Mouse (Mus musculus) liver, embryonic 15.5 days (tissue): Measurements from ENCODE around the gene Ubxn6. TPM values are rescaled to one million over a fixed set of nuclear protein-coding genes. Genes with fewer than 3 reads are reported as not detected.
"Not testable (repeated sequence)": the region's sequence is repeated elsewhere in the genome, so short reads cannot be mapped to it uniquely, and the experiment has no call there.

Experiments
- ATAC-seq: fragments of 200-750 bp; cut with Nextera tagmentation; 2 replicates; pipeline ENCODE4 v1.8.0; 2017; ENCODE audit warnings: moderate number of reproducible peaks, mild to moderate bottlenecking, moderate library complexity; ENCODE audit not compliant: insufficient read depth
- H3K27ac ChIP-seq: fragments of 300-500 bp; sonication (generic); replicated peaks from 2 replicates; pipeline ENCODE4 v1.5.1; 2015; ENCODE audit warnings: mild to moderate bottlenecking, inconsistent platforms
- H3K27me3 ChIP-seq: fragments of 300-500 bp; sonication (generic); 2 replicates; pipeline ENCODE4 v1.6.1; 2015; ENCODE audit warnings: mild to moderate bottlenecking, inconsistent platforms
- H3K36me3 ChIP-seq: fragments of 300-500 bp; sonication (generic); replicated peaks from 2 replicates; pipeline ENCODE4 v1.6.1; 2015; ENCODE audit warnings: moderate library complexity, mild to moderate bottlenecking, inconsistent platforms
- H3K4me1 ChIP-seq: fragments of 300-500 bp; sonication (generic); replicated peaks from 2 replicates; pipeline ENCODE4 v1.6.1; 2015; ENCODE audit warnings: inconsistent platforms
- H3K4me2 ChIP-seq: fragments of 300-500 bp; sonication (generic); 2 replicates; pipeline ENCODE4 v1.6.1; 2015; ENCODE audit warnings: moderate library complexity, mild to moderate bottlenecking, inconsistent platforms
- H3K4me3 ChIP-seq: fragments of 300-500 bp; sonication (generic); replicated peaks from 2 replicates; pipeline ENCODE4 v1.5.1; 2015; ENCODE audit warnings: mild to moderate bottlenecking, inconsistent platforms
- H3K9ac ChIP-seq: fragments of 300-500 bp; sonication (generic); 2 replicates; pipeline ENCODE4 v1.6.1; 2015; ENCODE audit warnings: moderate library complexity, mild to moderate bottlenecking, inconsistent platforms
- H3K9me3 ChIP-seq: fragments of 300-500 bp; sonication (generic); replicated peaks from 2 replicates; pipeline ENCODE4 v1.6.1; 2016; ENCODE audit warnings: inconsistent platforms
- WGBS: fragments of 180-500 bp; shearing (Covaris S2); methylation state at CpG from one replicate; pipeline ENCODE4 v1.1.7; 2015; ENCODE audit warnings: mixed read lengths; ENCODE audit not compliant: insufficient replicate concordance; 5-methylcytosine and 5-hydroxymethylcytosine counted together
- polyA plus RNA-seq: library from polyadenylated mRNA; unstranded; fragments of >200 nt; fragmentation: Nextera tagmentation; extraction: Ambion mirVana; gene quantifications from 2 replicates; pipeline ENCODE4 v1.2.1, GENCODE M21; 2015

Gene Ubxn6
- polyA plus RNA-seq, 1 experiment from 2014 or later: 13.0 TPM

DNA sequence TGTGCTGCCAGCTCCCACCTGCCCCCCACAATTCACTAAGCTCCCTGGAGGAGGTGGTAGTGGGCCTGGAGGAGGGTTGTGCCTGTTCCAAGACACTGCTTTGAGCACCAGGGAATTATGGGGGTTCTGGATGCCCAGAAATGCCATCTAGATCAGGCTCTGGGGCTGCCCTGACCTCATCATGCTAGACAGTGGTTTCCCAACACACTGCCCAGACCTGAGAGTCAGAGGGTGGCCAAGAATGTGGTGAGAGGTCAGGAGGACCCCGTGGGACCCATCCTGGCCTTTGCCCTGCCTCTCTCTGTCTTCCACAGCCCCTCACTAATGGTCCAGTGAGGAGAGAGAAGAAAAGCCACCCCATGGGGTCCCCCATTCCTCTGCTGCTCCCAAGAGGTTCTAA, 36.2 kb upstream of the Ubxn6 start:
- no peaks in the 10 kb centered on the region for H3K9me3 ChIP-seq
- H3K4me2 ChIP-seq: no peak overlapping the region
- H3K4me1 ChIP-seq: 0 out of 2 replicates have a peak, but pooled peaks cover 11% of the 10 kb centered on the region
- WGBS: 46% methylated on average over 1 of the region's 1 CpGs
- H3K36me3 ChIP-seq: no peaks in the 10 kb centered on the region
- no peak for ATAC-seq
- H3K27me3 ChIP-seq: no peaks in the 10 kb centered on the region
- H3K4me3 ChIP-seq: no peak overlapping the region
- H3K9ac ChIP-seq: no peak overlapping the region
- H3K27ac ChIP-seq: no peak overlapping the region

DNA sequence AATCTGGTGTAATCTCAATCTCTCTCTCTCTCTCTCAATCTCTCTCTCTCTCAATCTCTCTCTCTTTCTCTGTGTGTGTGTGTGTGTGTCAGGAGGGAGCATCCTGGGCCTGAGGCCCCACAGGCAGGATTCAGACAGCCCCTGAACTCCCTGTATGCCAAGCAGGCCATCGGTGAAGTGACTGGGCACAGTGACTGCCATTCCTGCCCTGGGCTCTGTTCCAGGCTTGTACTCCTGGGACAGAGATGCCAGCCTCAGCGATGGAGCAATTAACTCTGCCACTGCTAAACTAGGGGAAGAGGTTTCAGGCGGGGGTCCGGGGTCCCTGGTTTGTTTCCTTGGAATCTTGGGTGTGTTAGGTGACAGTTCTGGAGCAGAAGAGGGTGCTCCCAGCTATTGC, 35.7 kb upstream of the Ubxn6 start:
- no peaks in the 10 kb centered on the region for H3K9me3 ChIP-seq
- no peak for ATAC-seq
- no peaks in the 10 kb centered on the region for H3K36me3 ChIP-seq
- no peaks in the 10 kb centered on the region for H3K27me3 ChIP-seq
- no peak overlapping the region for H3K4me3 ChIP-seq
- no peak overlapping the region for H3K9ac ChIP-seq
- H3K4me1 ChIP-seq: 0 out of 2 replicates have a peak, but pooled peaks cover 11% of the 10 kb centered on the region
- no peak overlapping the region for H3K4me2 ChIP-seq
- H3K27ac ChIP-seq: no peak overlapping the region
- WGBS: 50% methylated on average over 4 of the region's 4 CpGs

DNA sequence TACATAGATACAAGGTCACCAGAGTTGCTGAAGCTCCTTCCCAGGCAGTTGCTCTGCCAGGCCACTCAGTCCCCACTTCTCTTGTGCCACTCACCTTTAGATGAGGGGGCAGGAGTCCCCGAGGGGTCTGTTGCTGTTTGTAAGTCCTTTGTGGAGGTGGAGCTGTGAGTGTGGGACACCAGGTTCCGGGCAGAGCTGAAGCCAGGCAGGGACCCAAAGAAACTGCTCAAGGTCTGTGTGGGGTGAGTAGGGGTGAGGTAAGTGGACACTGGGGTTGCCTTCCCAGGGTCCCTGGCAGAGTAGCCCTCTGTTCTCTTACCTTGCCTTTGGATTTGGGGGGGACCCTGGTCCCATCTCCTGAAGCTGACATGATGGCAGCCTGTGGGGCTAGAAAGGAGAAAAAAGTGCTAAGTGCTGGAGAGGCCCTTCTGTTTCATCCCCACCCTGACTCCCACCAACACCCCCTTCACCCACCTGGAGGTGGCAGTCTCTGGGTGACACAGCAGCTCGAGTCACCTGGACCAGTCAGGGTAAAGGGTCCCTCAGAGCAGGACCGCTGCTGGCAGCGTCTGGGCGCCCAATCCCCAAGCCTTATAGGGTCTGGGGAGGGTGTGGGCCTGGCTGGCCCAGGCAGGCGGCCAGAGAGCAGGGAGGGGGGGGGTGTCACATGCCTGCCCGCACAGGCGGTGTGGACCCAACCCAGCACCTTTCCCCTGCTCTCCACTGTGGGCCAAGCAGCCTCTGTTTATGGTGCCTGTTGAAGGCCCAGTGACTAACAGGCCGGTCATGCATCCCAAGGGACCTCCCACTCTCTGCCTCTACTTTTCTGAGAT, 34.6 kb upstream of the Ubxn6 start, which contains the start of gene Plin4:
Plin4 (minus strand) TSS at position 585 of the 833 bp plus-strand sequence.
- Histone ChIP-seq H3K4me3 (no peak within 1 kb of the TSS), H3K27ac (no peak within 1 kb of the TSS), H3K4me2 (no peak within 1 kb of the TSS), H3K9ac (no peak within 1 kb of the TSS), H3K9me3 (no peaks in the 10 kb centered on the region), H3K36me3 (no peaks in the 10 kb centered on the region), H3K27me3 (no peaks in the 10 kb centered on the region), H3K4me1 (0 out of 2 replicates have a peak, but pooled peaks cover 10% of the 10 kb centered on the region)
- 0 out of 2 replicates have a peak, but pooled peaks have one; percentile 14 for ATAC-seq
- 55% methylated on average over 10 of the region's 10 CpGs for WGBS

DNA sequence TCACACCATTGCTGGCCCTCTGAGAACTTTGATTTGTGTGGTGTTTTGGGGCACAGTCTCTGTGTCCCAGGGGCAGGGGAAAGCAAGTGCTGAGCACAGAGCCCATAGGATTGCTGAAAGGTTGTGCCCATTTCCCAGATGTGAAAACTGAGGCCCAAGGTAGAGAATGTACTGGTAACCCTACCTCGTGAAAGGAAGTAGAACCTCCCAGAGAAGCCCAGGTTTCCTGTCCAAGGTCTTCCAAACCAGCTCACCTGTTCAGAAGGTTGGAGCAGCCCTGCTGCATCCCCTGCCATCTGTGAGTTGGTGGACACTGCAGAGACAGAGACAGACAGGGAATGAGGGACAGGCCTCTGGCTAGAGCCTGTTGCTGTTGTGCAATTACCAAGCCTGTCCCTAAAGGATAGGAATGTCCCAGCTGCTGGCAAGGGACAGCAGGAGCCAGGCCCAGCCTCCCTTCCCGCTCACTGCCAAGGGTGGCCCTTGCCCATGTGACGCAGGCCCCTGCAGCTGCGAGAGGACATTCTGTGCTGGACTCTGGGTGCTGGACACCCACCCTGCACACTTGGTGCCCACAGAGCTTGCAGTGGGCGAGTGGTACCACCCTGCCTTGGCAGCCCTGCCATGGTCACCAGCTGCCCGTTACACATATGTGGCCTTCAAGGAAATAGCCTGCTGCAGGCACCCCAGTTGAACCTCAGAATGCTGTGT, 33.7 kb upstream of the Ubxn6 start:
- 63% methylated on average over 6 of the region's 6 CpGs for WGBS
- Histone ChIP-seq H3K4me3 (no peak overlapping the region), H3K27ac (no peak overlapping the region), H3K4me1 (0 out of 2 replicates have a peak, but pooled peaks cover 2% of the 10 kb centered on the region), H3K4me2 (no peak overlapping the region), H3K36me3 (no peaks in the 10 kb centered on the region), H3K9me3 (no peaks in the 10 kb centered on the region), H3K9ac (no peak overlapping the region), H3K27me3 (no peaks in the 10 kb centered on the region)
- ATAC-seq: no peak

DNA sequence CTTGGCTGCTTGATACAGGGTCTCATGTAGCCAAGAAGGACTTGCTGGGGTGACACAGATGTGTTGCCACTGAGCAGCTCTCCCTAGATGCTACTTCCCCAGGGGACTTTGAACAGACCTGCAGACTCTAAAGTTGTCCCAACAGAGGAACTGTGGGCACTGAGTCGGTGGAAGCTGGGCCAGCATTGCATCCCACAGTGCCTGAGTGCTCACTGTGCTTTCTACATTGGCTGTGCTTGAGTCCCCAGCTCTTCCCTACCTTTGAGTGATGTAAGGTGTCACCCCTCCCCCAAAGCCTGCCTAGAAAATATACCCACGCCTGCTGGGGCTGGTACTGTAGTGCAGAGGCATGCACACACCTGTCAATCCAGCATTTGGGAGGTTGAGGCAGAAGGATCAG, 32.9 kb upstream of the Ubxn6 start:
- 39% methylated on average over 2 of the region's 2 CpGs for WGBS

DNA sequence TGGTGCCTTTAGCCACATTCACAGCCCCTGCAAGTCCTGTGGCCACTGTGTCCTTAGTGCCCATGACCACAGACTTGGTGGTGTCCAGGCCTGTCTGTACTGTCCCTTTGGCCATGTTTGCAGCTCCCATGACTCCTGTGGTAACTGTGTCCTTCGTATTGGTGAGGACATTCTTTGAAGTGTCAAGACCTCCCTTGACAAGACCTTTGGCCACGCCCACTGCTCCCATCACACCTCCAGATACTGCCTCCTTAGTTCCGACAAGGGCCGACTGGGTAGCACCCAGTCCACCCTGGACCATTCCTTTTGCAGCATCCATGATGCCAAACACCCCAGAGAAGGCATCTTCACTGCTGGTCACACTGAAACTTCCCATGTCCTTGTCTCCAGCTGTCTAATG, 32.2 kb upstream of the Ubxn6 start:
- no peaks in the 10 kb centered on the region for H3K9me3 ChIP-seq
- H3K4me1 ChIP-seq: no peaks in the 10 kb centered on the region
- no peak overlapping the region for H3K4me2 ChIP-seq
- H3K27me3 ChIP-seq: no peaks in the 10 kb centered on the region
- no peak overlapping the region for H3K4me3 ChIP-seq
- no peak overlapping the region for H3K9ac ChIP-seq
- 45% methylated on average over 4 of the region's 4 CpGs for WGBS
- H3K27ac ChIP-seq: no peak overlapping the region
- H3K36me3 ChIP-seq: peaks cover 9% of the 10 kb centered on the region
- ATAC-seq: no peak

More for the DNA sequence above, 32.9 kb upstream of the Ubxn6 start:
- Histone ChIP-seq H3K4me3 (no peak overlapping the region), H3K27me3 (no peaks in the 10 kb centered on the region), H3K36me3 (0 out of 2 replicates have a peak, but pooled peaks cover 2% of the 10 kb centered on the region), H3K4me1 (0 out of 2 replicates have a peak, but pooled peaks cover 2% of the 10 kb centered on the region), H3K9me3 (no peaks in the 10 kb centered on the region), H3K4me2 (no peak overlapping the region), H3K27ac (no peak overlapping the region), H3K9ac (no peak overlapping the region)
- ATAC-seq: no peak

DNA sequence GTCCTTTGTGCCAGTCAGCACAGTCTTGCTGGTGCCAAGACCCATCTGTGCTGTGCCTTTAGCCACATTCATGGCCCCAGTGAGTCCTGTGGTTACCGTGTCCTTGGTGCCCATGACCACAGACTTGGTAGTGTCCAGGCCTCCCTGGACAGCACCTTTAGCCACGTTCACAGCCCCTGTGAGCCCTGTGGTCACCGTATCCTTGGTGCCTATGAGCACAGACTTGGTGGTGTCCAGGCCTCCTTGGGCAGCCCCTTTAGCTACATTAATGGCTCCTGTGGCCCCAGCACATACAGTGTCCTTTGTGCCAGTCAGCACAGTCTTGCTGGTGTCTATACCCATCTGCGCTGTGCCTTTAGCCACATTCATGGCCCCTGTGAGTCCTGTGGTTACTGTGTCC, 31.6 kb upstream of the Ubxn6 start:
- H3K9me3 ChIP-seq, H3K4me1 ChIP-seq, H3K4me3 ChIP-seq, H3K27me3 ChIP-seq, H3K4me2 ChIP-seq, ATAC-seq, H3K27ac ChIP-seq, H3K9ac ChIP-seq: not testable (repeated sequence)
- WGBS: 81% methylated on average over 4 of the region's 4 CpGs
- H3K36me3 ChIP-seq: peaks cover 15% of the 10 kb centered on the region

DNA sequence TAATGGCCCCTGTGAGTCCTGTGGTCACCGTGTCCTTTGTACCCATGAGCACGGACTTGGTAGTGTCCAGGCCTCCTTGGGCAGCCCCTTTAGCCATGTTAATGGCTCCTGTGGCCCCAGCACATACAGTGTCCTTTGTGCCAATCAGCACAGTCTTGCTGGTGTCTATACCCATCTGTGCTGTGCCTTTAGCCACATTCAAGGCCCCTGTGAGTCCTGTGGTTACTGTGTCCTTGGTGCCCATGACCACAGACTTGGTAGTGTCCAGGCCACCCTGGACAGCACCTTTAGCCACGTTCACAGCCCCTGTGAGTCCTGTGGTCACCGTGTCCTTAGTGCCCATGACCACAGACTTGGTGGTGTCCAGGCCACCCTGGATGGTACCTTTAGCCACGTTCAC, 30.0 kb upstream of the Ubxn6 start:
- 71% methylated on average over 3 of the region's 5 CpGs for WGBS
- H3K4me2 ChIP-seq: not testable (repeated sequence)

DNA sequence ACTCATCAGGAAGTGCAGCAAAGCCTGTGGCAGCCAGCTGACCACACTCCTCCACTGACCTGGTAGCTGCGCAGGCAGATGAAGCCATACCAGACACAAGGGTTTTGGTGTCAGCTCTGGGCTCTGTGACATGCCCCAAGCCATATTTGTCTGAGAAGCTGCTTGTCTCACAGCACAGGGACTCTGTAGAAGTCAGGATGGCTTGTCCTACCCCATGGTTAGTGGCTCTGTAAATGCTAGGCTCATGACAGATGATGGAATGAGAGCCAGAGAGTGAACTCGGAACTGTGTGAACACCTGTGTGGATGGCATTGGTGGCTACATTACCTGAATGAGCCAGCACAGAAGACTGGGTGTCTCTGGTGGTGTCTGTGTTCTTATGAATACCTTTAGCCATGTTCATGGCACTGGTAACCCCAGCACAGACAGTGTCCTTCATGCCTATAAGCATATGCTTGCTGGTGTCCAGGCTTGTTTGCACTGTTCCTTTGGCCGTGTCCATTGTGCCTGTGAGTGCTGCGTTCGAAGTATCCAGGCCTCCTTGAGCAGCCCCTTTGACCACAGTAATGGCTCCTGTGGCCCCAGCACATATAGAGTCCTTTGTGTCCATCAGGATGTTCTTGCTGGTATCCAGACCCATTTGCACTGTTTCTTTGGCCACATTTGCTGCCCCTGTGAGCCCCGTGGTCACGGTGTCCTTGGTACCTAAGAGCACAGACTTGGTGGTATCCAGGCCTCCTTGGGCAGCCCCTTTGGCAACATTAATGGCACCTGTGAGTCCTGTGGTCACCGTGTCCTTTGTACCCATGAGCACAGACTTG, 28.8 kb upstream of the Ubxn6 start:
- no peaks in the 10 kb centered on the region for H3K9me3 ChIP-seq
- WGBS: 84% methylated on average over 8 of the region's 8 CpGs
- H3K27ac ChIP-seq: no peak overlapping the region
- no peak overlapping the region for H3K4me3 ChIP-seq
- no peaks in the 10 kb centered on the region for H3K27me3 ChIP-seq
- no peaks in the 10 kb centered on the region for H3K4me1 ChIP-seq
- H3K36me3 ChIP-seq: peaks cover 41% of the 10 kb centered on the region
- no peak for ATAC-seq
- no peak overlapping the region for H3K4me2 ChIP-seq
- no peak overlapping the region for H3K9ac ChIP-seq

More for the DNA sequence above, 30.0 kb upstream of the Ubxn6 start:
- peaks cover 30% of the 10 kb centered on the region for H3K36me3 ChIP-seq
- not testable (repeated sequence) for H3K9me3 ChIP-seq, H3K27ac ChIP-seq, H3K9ac ChIP-seq, H3K27me3 ChIP-seq, ATAC-seq, H3K4me1 ChIP-seq, H3K4me3 ChIP-seq

DNA sequence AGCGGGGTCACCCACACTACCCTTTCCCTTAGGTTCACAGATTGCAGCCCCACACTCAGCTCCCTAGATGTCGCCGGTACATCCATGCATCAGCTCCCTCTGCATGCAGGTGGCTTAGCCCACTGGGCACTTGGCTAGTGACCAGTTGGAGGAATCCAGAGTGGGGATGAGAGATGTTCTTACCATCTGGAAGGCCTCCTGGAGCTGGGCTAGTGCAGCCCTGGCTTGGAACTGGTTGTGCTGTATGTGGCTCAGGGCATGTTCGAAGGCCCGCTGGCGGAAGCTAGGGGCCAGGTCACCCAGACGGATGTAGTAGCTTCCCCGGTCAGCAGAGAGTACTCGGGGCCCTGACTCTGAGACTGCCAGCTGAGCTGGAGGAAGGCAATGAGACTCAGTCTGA, 28.1 kb upstream of the Ubxn6 start:
- Histone ChIP-seq H3K27me3 (no peaks in the 10 kb centered on the region), H3K4me2 (no peak overlapping the region), H3K9ac (no peak overlapping the region), H3K4me3 (no peak overlapping the region), H3K9me3 (no peaks in the 10 kb centered on the region), H3K27ac (no peak overlapping the region), H3K36me3 (peaks cover 49% of the 10 kb centered on the region), H3K4me1 (no peaks in the 10 kb centered on the region)
- no peak for ATAC-seq
- 85% methylated on average over 9 of the region's 9 CpGs for WGBS

DNA sequence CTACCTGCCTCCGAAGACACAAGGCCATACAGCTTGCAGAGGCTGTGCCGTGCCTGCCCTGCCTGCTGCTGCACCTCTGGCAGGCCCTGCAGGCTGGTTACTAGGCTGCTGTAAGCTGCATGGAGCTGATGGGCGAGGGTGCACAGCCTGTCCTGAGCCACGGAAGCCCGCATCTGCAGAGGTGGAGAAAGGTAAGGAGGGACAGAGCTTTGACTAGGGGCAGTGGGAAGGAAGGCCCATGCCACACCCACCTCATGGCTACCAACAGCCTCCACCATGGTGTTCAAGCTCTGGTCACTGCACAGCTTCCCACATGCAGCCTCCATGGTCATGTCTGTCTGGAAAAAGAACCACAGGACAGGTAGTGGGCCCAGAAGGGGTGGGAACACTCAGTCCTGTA, 27.3 kb upstream of the Ubxn6 start:
- H3K4me1 ChIP-seq: no peaks in the 10 kb centered on the region
- no peak for ATAC-seq
- peaks cover 57% of the 10 kb centered on the region for H3K36me3 ChIP-seq
- WGBS: 72% methylated on average over 5 of the region's 5 CpGs
- no peaks in the 10 kb centered on the region for H3K27me3 ChIP-seq
- H3K9me3 ChIP-seq: no peaks in the 10 kb centered on the region
- no peak overlapping the region for H3K4me2 ChIP-seq
- H3K4me3 ChIP-seq: no peak overlapping the region
- no peak overlapping the region for H3K27ac ChIP-seq
- no peak overlapping the region for H3K9ac ChIP-seq
